Mouse (Mus musculus) cortical plate, adult 2 months (tissue): ENCODE measurements at regions not wholly inside any gene's neighbourhood (a gene's known extent, or its start where the extent isn't known, plus 50 kb on each side); places are given as distances from the start of the nearest gene placed in this dataset.

ENCODE experiments used
- CTCF ChIP-seq: fragments of 200-500 bp; IDR thresholded peaks from 2 replicates; pipeline ENCODE4 v1.5.1; 2011; ENCODE audit warnings: mild to moderate bottlenecking, control low read depth, low read length; ENCODE audit not compliant: insufficient read depth; ENCODE audit errors: extremely low read depth
- POLR2A ChIP-seq: fragments of 200-500 bp; IDR thresholded peaks from 2 replicates; pipeline ENCODE4 v1.6.1; 2011; ENCODE audit warnings: mild to moderate bottlenecking, low read length, control low read depth; ENCODE audit not compliant: insufficient read depth; ENCODE audit errors: extremely low read depth

DNA sequence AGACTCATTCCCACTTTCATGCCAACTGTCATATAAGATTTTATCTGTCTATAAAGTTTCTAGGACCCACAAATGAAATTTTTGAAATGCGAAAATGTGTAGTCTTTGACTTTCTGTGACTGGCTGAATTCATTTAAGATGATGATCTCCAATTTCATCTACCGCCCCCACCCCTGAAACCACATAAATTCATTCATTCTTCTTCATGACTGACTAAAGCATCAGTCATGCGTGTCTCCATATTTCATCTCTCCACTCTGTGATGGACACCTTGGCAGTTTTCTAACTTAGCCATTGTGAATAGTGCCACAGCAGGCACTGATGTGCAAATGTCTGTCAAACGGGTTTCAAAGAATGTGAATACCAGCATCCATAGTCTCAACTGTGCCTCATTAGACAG, 75.4 kb upstream of the Satb2 start:
- no peak for TF ChIP-seq POLR2A
- TF ChIP-seq CTCF: no peak
